Mouse (Mus musculus) layer of hippocampus, postnatal 36 days (tissue): ENCODE measurements around the gene Zfp846. TPM values are rescaled to one million over a fixed set of nuclear protein-coding genes. Genes with fewer than 3 reads are reported as not detected.
"Not testable (repeated sequence)": the region's sequence is repeated elsewhere in the genome, so short reads cannot be mapped to it uniquely, and the experiment has no call there.

Experiments
- DNase-seq, 2 experiments: peaks; one replicate each; pipeline ENCODE4 v3.0.0; 2022
- total RNA-seq, 2 experiments: library from RNA; stranded (reverse); gene quantifications; 2 replicates each; pipeline ENCODE4 v1.2.3; 2021

Gene Zfp846
- total RNA-seq: 10 to 100 TPM; 23.9 to 24.8 TPM

DNA sequence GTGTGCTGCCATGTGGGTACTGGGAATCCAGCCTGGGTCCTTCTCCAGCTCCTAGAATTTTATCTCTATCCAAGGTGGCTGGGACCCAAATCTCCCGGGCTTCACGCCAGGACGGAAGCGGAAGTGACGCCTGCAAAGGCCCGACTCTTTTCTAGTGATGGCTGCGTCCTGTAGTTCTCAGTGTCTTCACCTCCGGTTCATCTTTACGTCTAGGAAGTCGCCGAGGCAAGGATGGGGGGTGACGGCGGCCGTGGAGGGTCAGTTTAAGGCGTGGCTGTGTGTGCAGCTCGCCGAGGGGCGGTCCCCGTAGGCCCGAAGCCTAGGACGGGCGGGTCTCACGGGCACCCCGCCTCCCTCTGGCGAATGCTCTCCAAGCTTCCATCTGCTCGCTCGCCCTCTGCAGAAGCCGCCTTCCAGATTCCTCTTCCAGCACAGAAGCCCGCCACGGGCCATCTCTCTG is at the start of gene Zfp846:
Zfp846 (plus strand) TSS at position 117 of the 460 bp plus-strand sequence.
- DNase-seq: peak; percentile 99 to 100

DNA sequence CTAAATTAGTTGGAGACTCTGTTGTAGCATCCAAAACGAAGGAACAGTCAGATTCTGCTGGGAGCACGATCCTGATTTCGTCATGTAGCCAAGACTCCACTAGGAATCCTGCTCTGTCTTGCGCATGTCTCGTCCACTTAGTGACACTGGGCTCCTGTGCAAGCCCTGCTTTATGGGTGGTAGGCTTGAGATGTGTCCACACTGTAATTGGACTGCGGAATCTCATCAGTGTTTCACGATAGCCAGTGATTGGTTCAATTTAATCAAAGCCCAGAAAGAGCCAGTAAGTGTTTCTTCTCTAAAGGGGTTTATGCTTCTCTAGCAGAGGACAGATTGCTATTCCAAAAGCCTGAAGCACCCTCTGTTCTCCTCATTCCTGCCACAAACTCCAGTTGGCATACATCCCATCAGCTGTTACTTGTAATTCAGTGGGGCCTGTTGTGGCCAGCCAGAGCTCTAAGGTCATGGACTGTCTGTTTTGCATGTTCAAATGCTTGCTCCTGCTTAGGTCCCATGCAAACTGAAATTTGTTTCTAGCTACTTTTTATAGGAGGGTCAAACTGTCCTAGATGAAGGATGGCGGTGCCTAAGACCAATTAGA is 46.7 kb upstream of the Zfp846 start:
- DNase-seq: no peak

DNA sequence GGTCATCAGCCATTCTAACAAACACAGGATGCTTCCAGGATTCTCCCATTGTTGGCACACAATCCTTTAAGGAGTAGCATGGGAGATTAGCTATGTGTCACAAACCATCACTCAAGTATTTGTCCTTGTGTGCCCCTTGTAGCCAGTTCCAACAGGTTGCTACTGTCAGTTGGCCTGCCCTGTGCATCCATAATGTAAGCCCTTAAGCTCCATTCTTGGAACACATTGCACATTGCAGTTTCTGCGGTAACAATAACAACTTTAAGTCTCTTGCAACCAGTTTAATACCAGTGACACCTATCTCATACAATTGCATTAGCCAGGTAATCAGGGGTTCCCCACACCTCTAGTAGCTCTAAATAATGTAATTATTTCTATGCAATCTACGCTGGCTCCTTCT is 44.5 kb upstream of the Zfp846 start:
- no peak for DNase-seq

DNA sequence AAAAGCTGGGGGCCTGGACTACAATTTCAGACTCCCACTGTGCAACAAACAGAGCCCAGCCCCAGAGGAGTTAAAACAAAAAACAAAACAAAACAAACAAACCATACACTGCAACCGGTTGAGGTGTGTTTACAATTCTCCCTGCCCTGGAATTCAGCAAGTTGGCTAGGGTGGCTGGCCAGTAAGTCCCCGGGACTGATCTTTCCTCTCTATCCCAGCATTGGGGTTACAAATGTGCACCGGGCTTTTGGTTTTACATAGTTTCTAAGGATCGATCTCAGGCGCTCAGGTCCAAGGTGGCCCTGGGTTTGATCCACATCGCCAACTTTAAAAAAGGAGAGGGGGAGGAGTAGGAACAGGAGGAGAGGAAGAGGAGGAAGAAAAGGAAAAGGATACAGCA is 37.6 kb upstream of the Zfp846 start:
- no peak for DNase-seq

DNA sequence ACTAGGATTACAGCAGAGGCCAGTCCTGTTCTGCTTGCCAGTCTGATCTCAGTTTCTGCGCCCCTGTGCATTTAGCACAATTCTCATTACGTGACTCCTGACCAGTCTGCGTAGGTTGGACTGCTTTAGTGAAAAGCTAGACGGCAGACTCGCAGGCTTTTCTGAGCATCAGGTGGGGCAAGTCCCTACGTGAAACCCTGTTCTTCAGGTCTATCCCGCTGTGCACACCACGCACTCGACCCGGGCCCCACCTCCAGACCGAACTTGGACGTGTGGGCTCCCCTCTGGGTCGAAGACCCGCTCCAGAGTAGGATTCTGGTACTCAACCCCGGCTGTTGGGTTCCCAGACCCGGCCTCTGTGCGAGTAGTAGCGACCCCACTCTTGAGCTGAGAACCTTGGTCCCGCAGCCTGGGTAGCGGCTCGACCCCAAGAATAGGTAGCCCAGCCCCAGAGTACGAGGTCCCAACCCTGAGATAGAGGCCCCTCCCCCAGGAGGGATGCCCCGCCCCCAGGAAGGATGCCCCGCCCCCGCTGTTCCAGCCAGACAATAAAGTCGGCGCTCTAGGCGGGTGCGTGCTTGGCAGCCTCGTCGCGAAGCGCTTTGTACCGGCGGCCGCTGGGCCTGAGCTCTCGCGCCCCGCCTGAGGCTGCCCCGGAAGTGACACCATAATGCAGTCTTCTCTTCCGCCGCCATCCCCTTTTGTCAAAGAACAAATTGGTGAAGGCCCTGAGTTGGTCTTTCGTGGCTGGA is 36.8 kb upstream of the Zfp846 start:
- peak; percentile 73 to 77 for DNase-seq

DNA sequence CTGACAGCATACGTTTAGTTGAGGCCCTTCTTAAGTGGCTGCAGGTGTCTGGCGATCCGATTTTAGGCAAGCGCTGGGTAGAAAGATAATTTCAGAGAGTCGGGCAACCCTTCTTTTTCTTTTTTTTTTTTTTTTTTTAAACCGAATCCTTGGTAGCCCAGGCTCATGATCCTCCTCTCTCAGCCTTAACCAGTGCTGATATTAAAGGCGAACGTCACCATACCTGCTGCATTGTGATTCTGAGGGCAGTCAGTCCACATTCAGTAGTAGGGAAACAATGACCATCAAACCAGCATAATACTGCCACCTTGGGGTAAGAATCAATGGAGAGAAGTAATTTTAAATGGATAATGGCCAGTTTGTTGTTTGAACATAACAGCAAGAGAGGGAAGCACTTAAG is 35.9 kb upstream of the Zfp846 start:
- DNase-seq: no peak

DNA sequence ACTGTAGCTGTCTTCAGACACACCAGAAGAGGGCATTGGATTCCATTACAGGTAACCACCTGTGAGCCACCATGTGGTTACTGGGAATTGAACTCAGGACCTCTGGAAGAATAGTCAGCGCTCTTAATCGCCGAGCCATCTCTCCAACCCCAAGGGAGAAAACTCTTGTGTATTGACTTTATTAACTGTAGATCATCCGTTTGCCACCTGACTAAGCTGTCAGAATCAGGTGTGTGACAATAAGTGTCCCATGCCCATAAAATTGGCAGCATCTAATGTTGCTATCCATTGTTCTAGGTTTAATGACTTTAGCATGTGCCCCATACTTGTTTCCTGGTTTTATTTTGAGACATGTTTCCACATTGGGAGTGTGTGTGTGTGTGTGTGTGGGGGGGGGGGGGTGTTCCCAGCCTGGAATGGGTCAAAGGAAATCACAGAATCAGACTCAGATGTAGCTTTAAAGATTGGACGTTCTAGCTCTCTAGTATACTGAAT is 29.3 kb upstream of the Zfp846 start:
- DNase-seq: no peak

DNA sequence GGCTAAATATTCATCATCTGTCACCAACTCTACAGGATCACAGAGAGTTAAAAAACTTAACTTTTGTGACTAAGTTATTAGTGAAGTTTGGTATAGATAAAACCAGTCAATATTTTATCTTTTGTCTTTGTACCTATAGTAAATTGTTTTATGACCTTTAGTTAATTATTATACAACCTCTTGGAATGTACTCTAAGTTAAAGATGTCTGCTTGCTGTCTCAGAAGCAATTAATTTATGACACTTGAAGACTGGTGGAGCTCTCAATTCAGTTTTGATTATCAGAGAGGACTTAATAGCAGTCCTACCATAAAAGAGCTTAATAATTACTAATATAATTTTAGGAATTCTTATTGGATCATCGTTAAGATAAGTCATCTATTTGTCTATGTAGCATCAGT is 28.4 kb upstream of the Zfp846 start:
- DNase-seq: no peak

DNA sequence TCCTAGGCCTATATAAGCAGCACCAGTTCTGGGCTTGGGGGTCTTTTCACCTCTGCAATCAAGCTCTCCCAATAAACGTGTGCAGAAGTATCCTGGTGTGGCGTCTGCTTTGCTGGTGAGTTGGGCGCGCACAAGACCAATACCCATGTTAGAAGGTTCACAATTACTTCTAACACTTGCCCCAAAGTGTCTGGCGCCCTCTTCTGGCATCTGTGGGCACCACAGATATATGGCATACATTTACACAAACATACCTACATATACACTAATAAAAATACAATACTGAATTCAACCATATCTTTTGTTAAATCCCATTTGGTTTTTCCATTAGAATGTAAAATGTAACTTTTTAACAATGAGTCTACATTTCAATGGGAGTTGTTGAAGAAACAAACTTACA is 18.9 kb upstream of the Zfp846 start:
- DNase-seq: no peak

DNA sequence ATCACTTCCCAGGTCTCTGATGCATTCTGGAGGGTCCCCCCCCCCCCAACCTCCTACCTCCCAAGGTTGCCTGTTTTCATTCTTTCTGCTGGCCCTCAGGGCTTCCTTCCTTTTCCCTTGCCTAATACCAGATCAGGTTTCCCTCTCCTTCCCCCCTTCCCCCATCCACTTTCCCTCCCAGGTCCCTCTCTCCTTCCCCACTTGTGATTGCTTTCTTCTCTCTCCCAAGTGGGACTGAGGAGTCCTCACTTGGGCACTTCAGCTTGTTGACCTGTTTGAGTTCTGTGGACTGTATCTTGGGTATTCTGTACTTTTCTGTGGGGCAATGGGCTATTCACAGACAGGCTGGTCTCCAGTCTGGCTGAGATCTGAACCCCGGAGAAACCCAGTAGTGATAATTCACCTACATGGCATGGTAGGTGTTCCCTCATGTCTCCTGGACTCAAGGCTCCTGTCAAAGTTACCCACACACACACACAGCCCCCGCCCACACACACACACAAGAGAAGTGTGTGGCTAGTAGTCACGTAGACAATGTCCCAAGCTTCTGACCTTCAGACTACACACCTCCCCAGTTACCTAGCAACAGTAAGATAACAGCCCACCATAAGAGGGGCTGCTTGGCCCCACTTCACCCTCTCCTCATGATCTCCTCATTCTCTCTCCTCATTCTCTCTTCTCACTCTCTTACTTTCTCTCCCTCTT is 15.6 kb upstream of the Zfp846 start:
- not testable (repeated sequence) for DNase-seq

DNA sequence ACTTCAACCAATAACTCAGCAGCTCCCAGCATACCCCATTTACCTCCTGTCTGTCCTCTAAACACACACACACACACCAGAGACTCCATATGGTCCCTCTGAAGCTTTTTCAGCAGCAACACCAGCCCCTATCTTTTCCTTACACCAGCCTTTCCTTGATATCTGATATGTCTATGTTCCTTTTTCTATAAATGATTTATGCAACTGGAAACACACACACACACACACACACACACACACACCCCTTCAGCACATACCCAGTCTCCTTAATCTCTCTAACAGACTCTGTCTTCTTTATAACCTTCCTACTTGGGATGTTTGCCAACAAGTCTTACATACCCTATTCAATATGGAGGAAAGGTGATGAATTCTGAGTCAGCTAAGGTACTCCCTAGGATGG is 10.0 kb upstream of the Zfp846 start:
- DNase-seq: no peak

DNA sequence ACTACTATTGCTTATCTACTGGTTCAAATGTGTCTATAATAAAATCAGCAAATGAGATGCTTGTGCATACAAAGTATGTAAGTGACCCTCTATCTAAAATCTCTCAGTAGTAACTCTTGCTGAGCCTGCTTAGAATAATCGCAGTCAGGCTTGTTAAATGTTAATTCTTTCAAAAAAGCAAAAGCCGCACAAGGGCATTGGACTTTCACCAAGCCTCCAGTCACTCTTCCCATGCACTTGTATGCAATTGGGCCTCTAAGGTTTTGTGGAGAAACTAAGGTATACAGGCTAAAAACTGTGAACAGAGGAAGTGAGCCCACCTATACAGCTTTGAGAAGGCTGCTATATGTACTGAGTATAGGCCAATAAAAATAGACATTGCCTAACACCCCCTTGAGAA is 4.5 kb upstream of the Zfp846 start:
- no peak for DNase-seq

DNA sequence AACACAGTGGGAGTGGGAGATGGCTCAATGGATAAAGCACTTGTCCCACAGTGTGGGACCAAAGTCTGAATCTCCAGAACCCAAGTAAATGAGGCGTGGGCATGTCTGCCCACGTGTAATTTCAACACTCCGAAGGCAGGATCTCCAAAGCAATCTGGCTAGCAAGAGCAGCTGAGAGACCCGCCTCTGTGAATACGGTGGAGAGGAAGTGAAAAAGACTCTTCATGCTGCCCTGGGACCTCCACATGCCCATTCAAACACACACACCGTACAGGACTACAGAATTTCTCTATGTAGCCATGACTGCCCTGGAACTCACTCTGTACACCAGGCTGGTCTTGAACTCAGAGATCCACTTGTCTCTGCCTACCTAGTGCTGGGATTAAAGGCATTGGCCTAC is 20.2 kb downstream of the Zfp846 start:
- DNase-seq: no peak

DNA sequence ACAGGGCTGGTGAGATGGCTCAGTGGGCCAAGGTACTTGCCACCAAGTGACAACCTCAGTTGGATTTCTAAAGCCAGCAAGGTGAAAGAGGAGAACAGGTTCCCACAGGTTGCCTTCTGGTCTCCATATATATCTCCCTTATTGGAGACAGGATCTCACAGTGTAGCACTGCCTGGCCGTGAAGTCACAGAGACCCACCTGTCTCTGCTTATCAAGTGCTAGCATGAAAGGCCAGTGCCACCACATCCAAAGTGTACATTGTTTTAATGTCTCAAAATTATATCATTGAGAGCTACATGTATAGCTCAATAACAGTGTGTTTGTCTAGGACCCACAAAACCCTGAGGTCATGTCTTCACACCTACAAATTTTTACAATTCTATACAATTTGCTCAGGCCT is 25.2 kb downstream of the Zfp846 start:
- no peak for DNase-seq

DNA sequence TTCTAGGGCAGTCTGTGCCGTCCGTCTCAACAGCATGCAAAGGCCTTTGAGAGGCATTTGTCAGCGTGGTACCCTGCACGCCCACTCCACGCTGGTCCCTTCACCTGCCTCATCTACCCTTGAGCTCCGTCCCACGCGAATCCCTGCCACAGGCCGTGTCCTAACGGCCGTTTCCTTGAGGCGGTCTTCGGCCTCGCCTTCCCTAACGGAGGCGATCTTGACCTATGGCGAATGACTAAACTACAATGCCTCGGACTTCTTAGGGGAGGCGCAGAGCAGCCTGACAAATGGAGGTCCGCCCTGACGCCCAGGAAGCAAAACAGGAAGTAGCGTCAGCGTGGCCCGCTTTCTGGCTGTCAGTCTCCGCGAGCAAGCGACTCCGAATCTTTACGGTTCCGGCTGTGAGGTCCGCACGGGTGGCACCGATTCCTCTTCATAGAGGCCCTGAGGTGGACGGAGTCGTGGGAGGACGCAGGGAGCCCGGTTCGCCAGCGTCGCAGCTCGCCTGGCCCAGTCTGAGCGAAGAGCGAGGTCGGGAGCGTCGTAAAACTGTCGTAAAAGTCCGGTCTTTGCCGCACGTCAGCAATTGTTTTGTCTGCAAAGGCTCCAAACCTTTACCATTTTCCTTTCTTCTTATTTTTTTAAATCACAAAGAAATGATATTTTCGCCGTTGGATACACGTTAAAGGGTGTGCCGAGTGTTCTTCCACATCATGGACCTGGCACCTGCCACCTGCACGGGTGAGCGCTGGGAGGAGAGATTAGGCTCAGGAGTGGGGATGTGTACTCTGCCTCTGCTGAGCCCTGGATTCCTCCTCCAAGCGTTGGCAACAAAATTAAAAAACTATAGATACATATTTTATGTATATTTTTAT is 26.2 kb downstream of the Zfp846 start:
- DNase-seq: peak; percentile 87 to 89

DNA sequence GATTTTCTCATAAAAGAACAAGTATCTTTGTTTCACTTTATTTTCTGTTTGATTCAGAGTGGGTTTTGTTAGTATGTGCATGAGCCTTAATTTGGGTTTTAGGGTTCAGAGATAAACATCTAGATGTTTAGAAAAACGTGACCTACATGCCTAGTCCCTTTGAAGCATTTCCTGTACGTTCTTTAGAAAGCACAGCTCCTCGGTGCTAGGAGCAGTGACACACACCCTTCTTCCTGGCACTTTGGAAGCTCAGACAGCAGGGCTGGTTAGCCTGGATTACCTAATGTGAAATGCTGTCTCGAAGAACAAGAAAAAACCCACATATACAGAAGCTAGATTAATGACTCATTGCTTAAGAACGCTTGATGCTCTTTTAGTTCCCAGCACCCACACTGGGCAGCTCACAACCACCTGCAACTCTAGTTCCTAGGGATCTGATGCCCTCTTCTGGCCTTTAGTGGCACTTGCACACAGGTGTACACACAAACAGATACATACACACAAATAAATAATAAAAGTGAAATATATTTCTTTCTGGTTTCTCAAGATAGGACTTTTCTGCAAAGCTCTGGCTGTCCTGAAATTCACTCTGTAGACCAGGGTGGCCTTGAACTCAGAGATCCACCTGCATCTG is 28.9 kb downstream of the Zfp846 start:
- no peak for DNase-seq

DNA sequence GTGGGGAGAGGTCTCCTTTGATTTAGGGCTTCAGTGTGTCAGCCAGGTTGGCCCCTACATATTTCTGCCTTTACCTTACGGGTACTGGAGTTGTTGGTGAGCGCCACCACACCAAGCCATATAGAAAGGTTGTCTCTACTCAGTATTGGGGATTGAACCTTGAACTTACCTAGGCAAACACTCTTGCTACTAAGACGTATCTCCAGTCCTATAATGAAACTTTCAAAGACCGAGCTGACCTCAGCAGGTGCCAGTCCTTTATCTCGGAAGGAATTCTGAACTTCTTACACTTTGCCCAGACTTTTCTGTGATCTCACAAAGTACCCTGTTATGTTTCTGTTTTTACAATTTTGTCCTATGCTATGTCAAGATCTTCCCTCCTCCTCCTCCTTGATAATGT is 30.9 kb downstream of the Zfp846 start:
- no peak for DNase-seq

DNA sequence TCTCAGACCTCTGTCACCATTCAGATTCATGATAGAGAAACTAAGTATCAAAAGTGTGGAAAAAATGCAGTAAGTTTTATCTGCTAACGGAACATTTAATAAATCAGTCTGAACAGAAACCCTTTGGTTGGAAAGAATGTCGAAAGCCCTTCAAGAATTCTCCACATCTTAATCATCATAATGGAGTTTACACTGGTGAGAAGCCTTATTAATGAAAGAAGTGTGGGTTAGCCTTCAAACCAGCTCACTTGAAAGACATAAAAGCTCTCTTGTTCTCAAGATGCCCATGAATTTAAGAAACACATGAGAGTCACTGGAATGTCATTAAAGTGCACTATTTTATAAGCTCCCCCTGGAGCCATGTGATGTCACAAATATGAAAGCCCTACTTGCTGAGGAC is 35.6 kb downstream of the Zfp846 start:
- DNase-seq: no peak

DNA sequence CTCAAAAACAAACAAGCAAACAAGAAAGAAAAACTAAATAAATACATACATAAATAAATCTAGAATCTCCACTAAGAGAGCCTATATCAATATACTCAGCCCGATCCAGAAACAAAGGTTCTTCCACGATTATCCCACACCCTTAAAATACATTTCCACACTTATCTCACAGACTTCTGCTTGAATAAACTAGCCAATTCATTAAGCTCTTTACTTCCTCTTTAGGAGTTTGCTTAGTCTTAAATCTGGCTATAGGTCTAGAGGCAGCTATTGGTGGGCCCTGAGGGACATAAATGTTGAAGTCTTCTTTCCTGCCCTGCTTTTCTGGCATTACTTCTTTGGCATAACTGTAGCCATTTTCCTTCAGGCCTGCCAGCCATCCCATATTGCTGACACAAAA is 50.2 kb downstream of the Zfp846 start:
- no peak for DNase-seq

DNA sequence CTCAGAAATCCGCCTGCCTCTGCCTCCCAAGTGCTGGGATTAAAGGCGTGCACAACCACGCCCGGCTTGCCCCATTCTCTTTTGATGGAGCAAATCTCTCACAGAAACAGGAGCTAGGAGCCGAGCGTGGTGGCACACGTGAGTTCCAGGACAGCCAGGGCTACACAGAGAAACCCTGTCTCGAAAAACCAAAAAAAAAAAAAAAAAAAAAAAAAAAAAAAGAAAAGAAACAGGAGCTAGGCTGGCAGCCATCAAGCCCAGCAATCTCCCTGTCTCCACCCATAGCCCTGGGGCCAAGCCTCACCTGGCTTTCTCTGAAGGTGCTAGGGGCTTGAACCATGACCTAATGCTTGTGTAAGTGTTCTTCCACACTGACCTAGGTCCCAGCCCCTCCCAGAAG is 54.6 kb downstream of the Zfp846 start:
- DNase-seq: not testable (repeated sequence)

DNA sequence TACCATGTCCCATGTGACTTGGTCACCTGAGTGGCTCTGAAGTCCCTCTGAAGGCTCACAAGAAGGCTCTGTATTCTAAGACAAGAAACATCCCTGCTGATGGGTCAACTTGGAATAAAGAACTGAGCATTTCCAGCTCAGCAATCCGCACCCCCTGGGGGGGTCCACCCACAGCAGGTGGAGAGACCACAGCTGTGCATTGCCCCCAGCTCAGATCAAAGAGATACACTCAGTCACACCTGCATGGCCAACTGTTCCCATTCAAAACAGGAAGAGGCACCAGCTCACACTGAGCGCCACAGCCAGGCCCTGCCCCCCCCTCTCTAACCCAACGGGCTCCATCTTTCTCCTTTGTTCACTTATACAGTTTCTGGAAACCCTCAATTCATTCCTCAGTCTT is 55.2 kb downstream of the Zfp846 start:
- DNase-seq: no peak

DNA sequence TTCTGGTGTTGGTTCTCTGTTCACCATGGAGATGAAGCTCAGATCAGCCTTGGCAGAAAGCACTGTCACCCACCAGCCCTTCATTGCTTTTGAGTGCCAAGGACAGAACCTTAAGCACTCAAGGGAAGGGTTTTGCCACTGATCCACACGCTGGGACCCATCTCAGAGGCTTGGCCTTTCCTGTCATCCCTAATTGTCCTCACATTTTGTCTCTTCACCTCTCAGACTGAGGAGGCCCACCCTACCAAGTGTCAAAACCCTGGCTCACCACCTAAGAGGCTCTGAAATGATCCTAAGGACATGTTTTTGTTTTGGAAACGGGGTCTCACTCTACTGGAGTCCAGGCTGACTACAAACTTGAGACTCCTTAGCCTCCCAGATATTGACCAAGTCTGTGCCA is 55.7 kb downstream of the Zfp846 start:
- no peak for DNase-seq
